Mouse (Mus musculus) cerebellum, adult 9-11 months (tissue): ENCODE results near the gene Elmo3.

ENCODE experiments used
- DNase-seq: peaks from one replicate; pipeline ENCODE4 v3.0.0; 2022

Gene Elmo3

DNA sequence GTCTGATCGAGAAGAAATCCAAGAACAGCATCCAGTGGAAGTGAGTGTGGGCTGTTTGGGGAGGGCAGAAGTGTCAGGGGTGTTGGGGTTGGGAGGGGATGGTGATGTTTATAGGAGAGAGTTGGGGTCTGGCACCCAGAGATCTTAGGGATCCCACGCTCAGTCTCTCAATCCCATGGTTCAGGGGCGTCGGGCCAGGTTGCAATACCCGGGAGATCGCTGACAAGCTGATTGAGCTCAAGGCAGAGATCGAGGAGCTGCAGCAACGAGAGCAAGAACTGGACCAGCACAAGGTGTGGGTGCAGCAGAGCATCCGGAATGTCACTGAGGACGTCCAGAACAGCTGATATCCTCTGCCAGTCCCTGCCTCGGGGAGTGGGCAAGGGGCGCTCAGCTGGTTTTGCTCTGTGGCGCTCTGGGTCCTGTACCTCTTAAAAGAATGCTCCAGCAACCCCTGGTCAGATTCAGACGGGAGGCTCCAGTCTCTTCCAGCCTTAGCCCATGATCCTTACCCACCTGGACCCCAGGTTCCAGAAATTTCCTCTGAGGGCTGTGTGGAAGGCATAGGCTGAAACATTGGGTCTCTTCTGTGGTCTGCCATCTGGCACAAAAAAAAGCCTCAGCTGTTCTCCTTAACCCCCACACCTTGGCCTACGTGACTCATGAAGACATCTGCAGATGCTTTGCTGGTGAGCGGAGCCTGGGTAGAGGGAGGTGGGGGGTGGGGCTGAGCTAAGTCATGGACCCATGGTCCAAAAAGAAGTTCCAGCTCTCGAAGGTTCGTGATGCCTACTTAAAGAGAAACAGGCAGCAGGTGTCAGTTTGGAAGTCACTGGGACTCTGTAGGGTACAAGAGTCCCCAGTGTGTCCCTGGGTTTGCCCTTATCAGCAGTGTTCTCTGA lies 6.8 kb upstream of the Elmo3 start:
- peak; percentile 51 for DNase-seq

DNA sequence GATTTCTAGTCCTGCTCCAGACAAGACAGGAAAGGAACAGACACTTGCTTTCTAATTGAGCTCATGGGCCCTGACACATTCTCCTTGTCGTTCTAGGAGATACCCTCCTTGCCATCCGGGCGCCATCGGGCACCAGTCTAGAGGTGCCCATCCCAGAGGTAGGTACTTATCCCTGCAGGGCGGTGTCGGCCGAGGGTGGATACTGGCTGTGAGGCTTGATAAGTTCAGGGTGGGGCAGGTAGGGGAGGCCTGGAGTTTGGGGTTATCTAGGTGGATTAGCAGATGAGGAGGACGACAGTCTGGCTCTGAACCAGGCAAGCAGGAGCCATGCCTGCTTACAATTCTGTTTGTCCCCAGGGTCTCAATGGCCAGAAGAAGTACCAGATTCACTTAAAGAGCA lies 5.4 kb upstream of the Elmo3 start:
- DNase-seq, result no peak

DNA sequence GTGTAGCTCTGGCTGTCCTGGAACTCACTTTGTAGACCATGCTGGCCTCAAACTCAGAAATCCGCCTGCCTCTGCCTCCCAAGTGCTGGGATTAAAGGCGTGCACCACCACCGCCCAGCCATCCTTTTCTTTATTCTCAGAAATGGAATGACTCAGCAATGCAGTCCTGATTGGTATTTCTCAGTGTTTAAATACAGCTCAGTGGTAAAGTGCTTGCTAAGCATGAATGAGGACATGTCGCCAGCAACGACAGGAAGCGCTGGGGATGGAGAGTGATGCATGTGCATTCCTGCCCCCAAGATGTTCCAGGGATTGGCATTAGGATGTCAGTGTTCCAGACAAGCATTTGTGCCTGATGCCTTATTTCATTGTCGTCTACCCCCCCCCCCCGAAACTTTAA lies 2.0 kb upstream of the Elmo3 start:
- no peak for DNase-seq

DNA sequence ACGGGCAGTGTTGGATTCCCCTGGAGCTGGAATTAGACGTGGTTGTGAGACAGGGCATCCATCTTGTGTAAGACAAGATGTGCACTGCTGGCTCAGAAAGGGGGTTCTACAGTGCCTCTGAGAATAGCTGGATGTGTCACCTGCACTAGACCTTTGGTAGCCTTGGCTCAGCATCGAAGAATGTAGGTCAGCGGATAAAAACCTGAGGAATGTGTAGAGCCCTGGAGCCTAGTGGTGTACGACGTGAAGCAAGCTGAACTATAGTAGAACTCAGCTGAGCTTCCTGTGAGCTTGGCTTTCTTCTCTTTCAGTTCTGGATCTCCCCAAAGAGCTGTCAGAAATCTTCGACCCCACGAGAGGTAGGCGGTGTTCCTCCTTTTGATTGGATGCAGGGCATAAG lies 1.5 kb upstream of the Elmo3 start:
- DNase-seq, result no peak

DNA sequence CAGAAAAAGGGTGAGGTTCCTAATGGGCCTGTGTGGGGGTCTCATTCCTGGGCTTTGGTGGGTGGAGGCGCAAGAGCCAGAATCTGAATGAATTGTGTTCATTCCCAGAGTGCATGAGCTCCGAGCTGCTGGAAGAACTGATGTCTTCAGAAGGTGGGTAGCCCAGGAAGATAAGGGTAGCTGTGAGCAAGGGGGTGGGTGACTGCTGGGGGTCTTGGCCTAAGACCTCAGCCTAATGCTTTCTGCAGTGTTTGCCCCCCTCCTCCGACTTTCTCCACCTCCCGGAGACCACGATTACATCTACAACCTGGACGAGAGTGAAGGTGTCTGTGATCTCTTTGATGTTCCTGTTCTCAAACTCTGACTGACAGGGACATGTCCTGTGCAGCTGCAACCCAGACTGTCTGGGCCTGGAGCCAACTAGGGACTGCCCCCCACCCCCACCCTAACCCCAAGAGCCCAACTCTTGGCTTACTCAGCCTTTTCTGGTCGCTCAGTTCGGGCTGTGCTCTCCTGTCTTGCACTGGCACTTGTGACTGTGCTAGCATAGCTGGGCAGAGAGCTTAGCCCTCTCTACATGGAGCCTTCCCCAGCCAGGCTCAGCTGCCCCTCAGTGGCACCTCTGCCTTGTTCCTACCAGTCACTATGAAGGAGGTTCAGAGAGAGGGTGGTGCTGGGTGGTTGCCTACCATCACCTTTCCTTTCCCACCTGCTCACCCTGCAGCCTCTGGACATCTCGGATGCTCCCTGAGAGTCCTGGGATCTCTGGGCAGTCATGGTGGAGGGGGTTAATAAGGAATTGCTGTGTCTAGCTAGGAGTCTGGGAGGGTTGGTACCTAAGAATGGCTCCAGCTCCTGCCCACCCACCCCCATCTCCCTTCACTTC lies 833 bp upstream of the Elmo3 start:
- DNase-seq, result peak; percentile 44

DNA sequence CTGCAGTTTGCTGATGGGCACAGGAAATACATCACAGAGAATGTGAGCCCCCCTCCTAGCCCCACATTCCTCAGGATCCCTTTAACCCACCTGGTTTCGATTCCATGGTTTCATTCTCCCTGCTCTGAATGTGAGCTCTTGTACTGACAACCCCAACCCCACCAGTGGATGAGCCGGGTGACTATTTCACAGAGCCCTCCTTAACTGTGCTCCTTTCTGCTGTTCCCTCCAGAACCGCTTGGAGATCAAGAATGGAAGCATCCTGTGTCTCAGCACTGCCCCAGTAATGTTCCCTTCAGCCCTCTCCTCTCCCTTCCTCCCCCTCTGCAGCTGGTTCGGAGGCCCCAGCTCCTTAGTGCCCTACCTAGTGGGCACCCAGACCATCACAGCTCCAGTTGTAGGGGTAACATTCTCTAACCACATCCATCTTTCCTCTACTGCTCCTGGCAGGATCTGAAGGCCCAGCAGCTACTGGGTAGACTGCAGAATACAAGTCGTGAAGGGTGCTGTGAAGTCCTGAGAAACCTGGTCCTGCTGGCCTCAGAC lies 818 bp downstream of the Elmo3 start:
- peak; percentile 64 for DNase-seq

DNA sequence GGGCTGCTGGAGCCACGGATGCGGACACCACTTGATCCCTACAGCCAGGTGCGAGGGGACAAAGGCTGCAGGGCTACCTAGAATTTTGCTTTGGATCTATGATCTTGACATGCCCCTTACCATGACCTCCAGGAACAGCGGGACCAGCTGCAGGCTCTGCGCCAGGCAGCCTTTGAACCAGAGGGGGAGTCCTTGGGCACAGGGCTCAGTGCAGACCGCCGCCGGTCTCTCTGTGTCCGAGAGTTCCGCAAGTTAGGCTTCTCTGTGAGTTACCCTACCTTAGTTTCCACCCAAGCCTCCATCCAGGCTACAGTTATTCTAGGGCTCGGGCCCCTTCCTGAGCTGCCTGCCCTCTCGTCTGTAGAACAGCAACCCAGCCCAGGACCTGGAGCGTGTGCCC lies 2.3 kb downstream of the Elmo3 start:
- DNase-seq, result peak; percentile 64

DNA sequence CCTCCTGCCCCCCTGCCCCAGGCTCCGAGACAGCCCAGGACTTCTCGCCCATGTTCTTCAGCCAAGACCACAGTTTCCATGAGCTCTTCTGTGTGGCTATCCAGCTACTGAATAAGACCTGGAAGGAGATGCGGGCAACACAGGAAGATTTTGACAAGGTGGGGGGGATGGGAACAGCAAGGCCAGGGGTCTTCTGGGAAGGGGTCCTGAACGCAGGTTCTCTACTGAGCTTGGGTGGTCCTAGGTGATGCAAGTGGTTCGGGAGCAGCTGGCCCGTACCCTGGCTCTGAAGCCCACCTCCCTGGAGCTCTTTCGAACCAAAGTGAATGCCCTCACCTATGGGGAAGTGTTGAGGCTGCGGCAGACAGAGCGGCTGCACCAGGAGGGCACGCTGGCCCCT lies 3.0 kb downstream of the Elmo3 start:
- DNase-seq, result peak; percentile 70

DNA sequence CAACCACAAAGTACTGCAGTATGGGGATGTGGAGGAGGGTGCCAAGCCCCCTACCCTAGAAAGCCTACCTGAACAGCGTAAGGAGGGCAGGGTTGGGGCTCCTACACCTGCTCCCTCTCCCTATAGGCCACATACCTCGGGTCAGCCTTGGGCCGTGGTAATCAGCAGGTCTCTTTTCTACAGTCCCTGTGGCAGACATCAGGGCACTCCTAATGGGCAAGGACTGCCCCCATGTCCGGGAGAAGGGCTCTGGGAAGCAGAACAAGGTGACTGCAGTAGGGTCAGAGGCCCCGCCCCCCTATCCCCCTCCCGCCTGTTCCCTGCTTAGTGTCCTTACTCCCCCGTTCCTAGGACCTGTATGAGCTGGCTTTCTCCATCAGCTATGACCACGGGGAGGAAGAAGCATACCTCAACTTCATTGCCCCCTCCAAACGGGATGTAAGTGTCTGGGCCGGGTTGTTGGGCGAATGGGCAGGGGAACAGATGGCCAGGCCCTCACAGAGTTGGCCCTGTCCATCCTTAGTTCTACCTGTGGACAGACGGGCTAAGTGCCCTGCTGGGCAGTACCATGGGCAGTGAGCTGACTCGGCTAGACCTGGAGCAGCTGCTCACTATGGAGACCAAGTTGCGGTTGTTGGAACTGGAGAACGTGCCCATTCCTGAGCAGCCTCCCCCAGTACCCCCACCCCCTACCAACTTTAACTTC lies 3.9 kb downstream of the Elmo3 start:
- peak; percentile 98 for DNase-seq

DNA sequence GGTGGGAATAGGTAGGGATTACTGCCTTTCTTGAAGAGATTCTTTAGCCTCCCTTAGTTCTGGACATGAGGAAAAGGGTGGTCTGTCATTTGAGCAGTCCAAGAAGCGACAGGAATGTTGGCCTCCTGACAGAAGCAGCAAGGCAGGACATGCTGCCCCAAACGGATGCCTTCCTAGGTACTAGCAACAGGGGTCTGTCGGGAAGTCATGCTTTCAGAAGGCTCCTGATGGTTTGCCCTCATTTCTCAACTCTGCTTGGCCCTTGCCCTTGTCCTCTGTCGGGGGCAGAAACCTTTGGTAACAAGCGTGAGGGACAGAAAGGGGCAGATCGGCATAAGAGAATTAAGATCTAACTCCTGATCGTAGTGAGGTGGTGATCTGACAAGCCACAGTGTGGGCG lies 4.7 kb downstream of the Elmo3 start:
- peak; percentile 72 for DNase-seq

DNA sequence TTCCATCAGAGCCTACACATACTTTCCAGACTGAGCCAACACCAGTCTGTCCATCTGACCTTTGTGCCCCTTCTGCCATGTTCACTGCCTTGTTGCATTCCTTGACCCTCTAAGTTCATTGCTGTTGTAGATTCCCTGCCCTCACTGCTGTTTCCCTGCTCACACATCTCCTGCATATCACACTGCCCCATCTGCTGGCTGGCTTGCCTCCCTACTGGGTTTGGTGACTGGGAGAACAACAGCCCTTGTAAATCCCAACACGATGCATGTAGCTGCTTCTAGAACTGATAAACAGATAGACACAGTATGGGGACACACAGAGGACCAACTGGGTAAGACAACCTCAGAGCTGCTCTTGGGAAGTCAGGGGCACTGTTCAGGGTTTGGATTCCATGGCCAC lies 6.3 kb downstream of the Elmo3 start:
- DNase-seq, result no peak

DNA sequence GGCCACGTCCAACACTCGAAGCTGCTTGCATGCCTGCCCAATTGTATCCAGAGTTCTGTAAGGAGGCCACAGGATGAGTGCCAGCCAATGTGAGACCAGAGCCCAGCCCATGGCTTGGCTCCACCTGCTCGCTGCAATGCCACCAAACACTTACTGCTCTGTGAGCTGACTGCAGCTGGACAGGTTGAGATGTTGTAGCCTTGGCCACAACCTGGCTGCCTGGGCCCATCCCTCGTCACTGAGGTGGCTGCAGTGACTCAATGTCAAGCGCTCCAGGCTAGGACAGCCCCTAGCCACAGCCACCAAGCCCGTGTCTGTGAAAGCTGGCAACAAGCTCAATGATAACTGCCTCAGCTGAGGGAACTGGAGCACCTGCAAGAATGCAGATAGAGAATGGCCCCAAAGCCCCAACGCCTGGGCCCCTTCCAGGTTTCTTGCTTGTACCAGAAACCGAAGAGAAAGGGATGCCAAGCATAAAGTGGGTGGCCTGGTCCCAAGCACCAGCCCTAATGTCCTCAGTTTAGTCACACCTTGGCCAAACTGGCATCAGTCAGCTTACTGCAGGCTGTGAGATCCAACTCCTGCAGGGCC lies 7.6 kb downstream of the Elmo3 start:
- DNase-seq, result peak; percentile 72

DNA sequence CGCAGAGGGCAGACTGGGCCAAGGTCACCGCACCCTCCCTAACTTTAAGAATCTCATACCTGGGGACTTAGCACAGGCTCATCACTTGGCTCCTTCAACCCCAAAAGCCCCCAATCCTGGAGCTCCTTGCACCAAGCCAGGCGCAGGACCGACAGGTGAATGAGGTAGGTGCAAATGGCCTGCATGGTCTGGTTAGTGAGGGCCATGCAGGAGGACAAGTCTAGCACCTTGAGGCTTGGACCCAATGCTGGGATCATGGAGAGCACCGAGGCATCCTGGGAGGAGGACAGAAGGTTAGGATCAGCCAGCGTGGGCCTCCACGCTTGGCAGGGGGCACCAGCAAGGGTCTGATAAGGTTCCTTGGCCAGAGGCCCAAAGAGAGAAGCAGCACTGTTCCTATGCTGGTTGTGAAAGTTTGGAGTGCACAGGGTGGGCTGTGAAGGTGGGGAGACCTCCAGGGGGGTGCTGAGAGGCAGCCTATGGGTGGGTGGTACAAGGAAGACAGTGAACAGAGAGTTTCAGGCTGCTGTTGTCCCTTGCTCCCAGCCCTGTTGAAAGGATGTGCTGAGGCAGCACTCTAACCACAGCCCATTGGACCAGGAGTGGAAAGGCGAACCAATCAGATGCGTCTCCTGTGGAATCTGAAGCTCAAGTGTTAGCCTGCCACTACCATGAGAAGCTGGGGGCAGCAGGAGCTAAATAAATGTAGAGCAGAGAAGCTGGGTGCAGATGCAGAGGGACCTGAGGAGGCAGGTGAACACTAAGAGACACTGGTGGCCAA lies 8.4 kb downstream of the Elmo3 start:
- DNase-seq, result peak; percentile 51

DNA sequence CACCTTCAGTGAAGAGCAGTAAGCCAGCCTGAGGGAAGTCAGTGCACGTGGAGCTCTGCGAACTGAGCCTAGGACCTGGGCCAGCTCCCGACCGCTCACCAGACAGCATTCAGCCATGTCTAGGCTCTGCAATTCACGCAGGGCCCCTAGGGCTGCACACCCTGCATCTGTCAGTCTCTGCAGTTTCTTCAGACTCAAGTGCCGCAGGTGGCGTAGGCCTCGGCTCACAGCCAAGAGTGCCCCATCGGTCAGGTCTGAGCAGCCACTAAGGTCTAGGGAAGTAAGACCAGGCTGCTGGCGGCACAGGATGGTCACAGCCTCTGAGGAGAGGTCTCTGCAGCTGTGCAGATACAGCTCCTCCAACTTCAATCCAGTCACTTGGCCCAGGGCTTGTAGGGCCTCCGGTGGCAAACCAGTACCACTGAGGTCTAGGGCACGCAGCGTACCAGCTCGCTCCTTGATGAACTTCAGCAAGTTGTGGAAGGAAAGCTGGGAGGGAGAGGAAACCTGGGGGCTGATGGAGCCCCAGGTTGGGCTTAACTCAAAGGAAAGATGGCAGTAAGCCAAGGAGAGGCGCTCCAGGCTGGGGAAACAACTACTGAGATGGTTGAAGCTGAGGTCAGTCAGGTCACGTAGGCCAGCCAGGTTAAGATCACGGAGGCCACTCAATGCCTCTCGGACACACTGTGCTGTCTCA lies 9.8 kb downstream of the Elmo3 start:
- DNase-seq, result peak; percentile 79

DNA sequence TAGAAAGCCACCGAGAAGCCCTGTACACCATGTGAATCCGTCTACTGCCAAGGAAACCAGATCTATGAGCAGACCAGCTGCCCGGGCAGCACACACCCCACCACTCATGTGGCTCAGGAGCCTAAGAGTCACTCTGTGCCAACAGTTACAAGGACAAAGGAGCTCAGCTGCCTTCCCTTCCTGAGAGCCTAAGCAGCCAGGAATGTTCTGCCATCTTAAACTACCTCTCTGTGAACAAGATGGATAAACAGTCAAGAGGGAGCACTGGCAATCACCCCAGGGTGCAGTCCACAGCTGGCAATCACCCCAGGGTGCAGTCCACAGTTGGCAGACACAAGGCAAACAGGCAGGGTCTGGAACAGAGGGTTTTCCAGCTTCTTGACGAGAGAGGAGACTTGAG lies 12.5 kb downstream of the Elmo3 start:
- DNase-seq, result no peak

DNA sequence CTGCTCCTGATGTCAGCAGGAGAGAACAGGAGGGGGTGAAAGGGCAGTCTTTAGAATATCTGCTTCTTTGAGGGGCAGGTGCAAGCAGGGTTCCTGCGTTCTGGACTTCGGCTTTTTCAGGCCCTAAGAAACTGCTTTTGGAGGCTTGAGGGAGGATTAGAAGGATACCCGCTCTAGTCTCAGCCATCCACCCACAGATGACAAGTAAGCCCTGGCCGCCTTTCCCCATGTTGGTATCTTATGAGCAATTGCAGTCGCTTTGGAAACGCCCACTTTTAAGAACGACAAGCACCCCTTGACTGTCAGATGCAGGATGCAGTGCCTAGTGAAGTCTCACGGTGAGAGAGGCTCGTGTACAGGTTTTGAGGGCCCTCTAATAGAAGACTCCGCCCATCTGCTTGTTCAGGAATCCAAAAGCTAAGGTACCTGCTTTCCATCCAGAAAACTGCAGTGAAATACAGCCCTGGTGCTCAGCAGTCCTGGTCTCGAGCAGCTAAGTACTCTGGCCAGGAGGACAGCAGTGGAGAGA lies 13.3 kb downstream of the Elmo3 start:
- DNase-seq, result no peak

DNA sequence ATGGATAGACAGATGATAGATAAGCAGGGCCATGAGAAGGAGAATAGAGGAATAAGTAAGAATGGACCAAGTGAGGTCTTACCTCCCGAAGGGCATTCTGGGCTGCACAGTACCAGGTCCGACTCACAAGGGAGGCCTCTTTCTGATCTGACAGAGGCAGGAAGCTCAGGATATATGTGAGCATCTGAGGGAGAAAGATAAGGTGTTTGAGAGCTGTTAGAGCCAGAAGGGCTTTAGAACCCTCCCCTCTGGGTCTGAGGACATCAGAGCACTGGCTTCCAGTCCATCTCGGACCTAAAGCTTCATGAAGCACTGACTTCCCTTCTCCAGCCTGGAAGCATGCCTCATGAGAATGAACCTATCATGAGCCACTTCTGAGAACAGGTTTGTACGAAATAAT lies 17.8 kb downstream of the Elmo3 start:
- DNase-seq, result no peak

DNA sequence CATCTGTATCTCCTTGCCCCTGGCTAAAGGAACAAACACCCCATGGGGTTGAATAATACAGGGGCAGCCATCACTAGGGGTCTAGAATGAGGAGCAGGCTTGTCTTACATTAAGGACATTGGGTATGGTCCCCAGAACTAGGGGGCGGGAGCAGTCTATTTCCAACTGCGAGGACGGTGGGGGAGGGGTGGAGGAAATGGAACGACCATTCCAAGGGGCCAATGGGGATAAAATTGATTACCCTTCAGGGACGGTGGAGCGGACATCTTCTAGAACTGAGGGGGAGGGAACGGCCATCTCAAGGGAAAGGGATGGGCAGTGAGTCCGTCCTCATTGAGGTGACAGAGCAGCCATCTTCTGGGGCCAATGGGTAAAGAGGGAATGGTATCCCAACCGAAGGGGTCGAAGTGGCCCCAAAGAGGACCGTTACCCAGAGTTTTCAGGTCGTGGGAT lies 20.3 kb downstream of the Elmo3 start:
- DNase-seq, result no peak

DNA sequence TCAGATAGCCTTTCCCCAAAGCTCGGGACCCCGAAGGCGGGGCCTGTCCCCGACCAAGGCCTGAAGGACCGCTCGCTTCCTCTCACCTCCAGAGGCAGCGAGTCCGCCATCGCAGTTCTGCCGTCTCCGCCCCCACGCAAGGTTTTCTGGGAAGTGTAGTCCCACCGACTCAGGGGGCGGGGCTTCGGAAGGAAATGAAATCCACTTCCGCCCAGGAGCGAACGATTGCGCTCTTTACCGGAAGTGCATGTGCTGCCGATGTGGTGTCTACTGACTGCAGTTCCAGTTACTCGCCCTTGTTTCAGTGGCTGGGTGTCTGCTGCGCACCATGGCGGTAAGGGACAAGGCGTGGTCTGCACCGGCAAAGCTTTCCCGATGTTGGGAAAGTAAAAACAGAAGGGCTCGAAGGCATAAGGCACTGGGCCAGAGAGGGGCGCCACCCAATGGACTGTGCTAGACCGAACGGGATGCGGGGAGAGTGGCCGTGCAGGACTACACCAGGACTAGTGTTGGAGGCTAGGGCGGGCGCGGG lies 20.8 kb downstream of the Elmo3 start, which contains the start of the genes Lrrc29 and Tmem208:
TSS of gene Lrrc29 (minus strand) at position 138 of the 532 bp plus-strand sequence.
TSS of gene Tmem208 (plus strand) at position 214 of the 532 bp plus-strand sequence.
- DNase-seq, result peak; percentile 97

DNA sequence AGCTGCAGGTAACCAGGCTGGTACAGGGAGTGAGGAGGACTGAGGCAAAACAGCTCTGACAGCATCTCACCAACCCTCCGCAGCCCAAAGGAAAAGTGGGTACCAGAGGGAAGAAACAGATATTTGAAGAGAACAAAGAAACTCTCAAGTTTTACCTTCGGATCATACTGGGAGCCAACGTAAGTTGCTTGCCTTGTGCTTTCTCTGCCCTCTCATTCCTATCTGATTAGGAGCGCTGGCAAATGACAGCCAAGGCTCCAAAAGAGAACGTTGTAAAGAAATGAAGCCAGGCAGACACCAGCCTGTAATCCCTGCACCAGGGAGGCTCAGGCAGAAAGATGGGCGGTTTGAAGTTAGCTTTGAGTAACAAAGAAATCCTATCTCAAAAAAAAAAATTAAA lies 21.6 kb downstream of the Elmo3 start:
- DNase-seq, result no peak
